Mouse (Mus musculus) heart, adult 2 months (tissue): ENCODE data around the gene Limch1. TPM values are rescaled to one million over a fixed set of nuclear protein-coding genes. Genes with fewer than 3 reads are reported as not detected.

Experiments used
- DNase-seq, 2 experiments: peaks; one replicate each; pipeline ENCODE4 v3.0.0; 2021
- H3K27ac ChIP-seq: fragments of 200-600 bp; 2 replicates; pipeline ENCODE4 v1.8.1; 2022
- H3K27me3 ChIP-seq: fragments of 200-500 bp; 2 replicates; pipeline ENCODE4 v1.6.1; 2012; ENCODE audit warnings: mild to moderate bottlenecking, low read length, inconsistent platforms, mixed read lengths; ENCODE audit not compliant: control insufficient read depth, insufficient read depth
- H3K36me3 ChIP-seq: fragments of 200-500 bp; 2 replicates; pipeline ENCODE4 v1.6.1; 2012; ENCODE audit warnings: low read length, inconsistent platforms; ENCODE audit not compliant: control insufficient read depth, insufficient read depth
- H3K4me1 ChIP-seq: fragments of 200-500 bp; 2 replicates; pipeline ENCODE4 v1.6.1; 2011; ENCODE audit warnings: low read length; ENCODE audit not compliant: control insufficient read depth, insufficient read depth
- H3K4me3 ChIP-seq: fragments of 200-600 bp; 2 replicates; pipeline ENCODE4 v1.8.1; 2022
- H3K79me2 ChIP-seq: fragments of 200-500 bp; replicated peaks from 2 replicates; pipeline ENCODE4 v1.6.1; 2012; ENCODE audit warnings: mild to moderate bottlenecking, inconsistent platforms, low read length, moderate library complexity, mixed read lengths; ENCODE audit not compliant: control insufficient read depth, insufficient read depth
- H3K9ac ChIP-seq: fragments of 200-500 bp; 2 replicates; pipeline ENCODE4 v1.6.1; 2012; ENCODE audit warnings: low read depth, mild to moderate bottlenecking, control low read depth, inconsistent platforms, low read length, mixed read lengths
- CTCF ChIP-seq: fragments of 200-600 bp; IDR thresholded peaks from 2 replicates; pipeline ENCODE4 v1.8.1; 2022; ENCODE audit warnings: antibody characterized with exemption, mild to moderate bottlenecking, moderate library complexity
- EP300 ChIP-seq: fragments of 200-500 bp; IDR thresholded peaks from 2 replicates; pipeline ENCODE4 v1.6.1; 2011; ENCODE audit warnings: low read depth, low read length, control low read depth; ENCODE audit not compliant: insufficient read depth
- POLR2A ChIP-seq: fragments of 200-500 bp; IDR thresholded peaks from 2 replicates; pipeline ENCODE4 v1.6.1; 2011; ENCODE audit warnings: mild to moderate bottlenecking, low read depth, low read length, control low read depth; ENCODE audit not compliant: insufficient read depth
- WGBS: fragments of 180-500 bp; shearing (Covaris S2); methylation state at CpG from one replicate; pipeline ENCODE4 v1.1.7; 2018; 5-methylcytosine and 5-hydroxymethylcytosine counted together
- intact Hi-C: fragments of 180-260 bp; cut with DNase I; formaldehyde crosslinking; loops from one replicate; pipeline ENCODE4 v1.15.1; 2025
- polyA plus RNA-seq: library from polyadenylated mRNA; depleted of rRNA; stranded (reverse); fragments of >200 nt; gene quantifications from 2 replicates; pipeline ENCODE4 v1.2.3, GENCODE M21; 2012
- total RNA-seq, 2 experiments: library from RNA; stranded (reverse); gene quantifications; 2 replicates each; pipeline ENCODE4 v1.2.3; 2021

Gene Limch1
- total and polyA plus RNA-seq, 3 experiments: 60.2 to 277 (median 230) TPM

- Histone ChIP-seq H3K9ac (no peak overlapping the region), H3K79me2 (no peaks in the 10 kb centered on the region; the same call in 1 of the 2 replicates), H3K4me1 (peaks cover 12% of the 10 kb centered on the region), H3K36me3 (peaks cover 41% of the 10 kb centered on the region), H3K27me3 (no peaks in the 10 kb centered on the region), H3K4me3 (no peak overlapping the region), H3K27ac (no peak overlapping the region)
- DNase-seq: no peak
- no peak for TF ChIP-seq POLR2A
- TF ChIP-seq CTCF: no peak
- no peak for TF ChIP-seq EP300
- WGBS: 86% methylated on average over 5 of the region's 5 CpGs
- intact Hi-C loops: loop anchor here (5.0 kb wide), 1 partner anchor 50 kb away; no protein-coding TSS in a partner anchor
Measured at GRCm38 (mm10) chr5:66897584-66897983, 152.0 kb downstream of the Limch1 start.

GRCm38 (mm10) chr5:66898252-66898651 is 152.6 kb downstream of the Limch1 start:
- no peak overlapping the region for H3K27ac ChIP-seq
- WGBS: 86% methylated on average over 1 of the region's 1 CpGs
- H3K27me3 ChIP-seq: no peaks in the 10 kb centered on the region
- H3K4me3 ChIP-seq: no peak overlapping the region
- no peaks in the 10 kb centered on the region; the same call in 1 of the 2 replicates for H3K79me2 ChIP-seq
- no peak overlapping the region for H3K9ac ChIP-seq
- TF ChIP-seq CTCF: no peak
- no peak for TF ChIP-seq POLR2A
- TF ChIP-seq EP300: no peak
- DNase-seq: no peak
- peaks cover 39% of the 10 kb centered on the region for H3K36me3 ChIP-seq
- peaks cover 12% of the 10 kb centered on the region for H3K4me1 ChIP-seq
- intact Hi-C loops: loop anchor here (5.0 kb wide), 1 partner anchor 49 kb away; no protein-coding TSS in a partner anchor

- H3K79me2 ChIP-seq: no peaks in the 10 kb centered on the region; the same call in 1 of the 2 replicates
- no peaks in the 10 kb centered on the region for H3K27me3 ChIP-seq
- H3K9ac ChIP-seq: no peak overlapping the region
- H3K4me1 ChIP-seq: peaks cover 12% of the 10 kb centered on the region
- H3K4me3 ChIP-seq: no peak overlapping the region
- H3K27ac ChIP-seq: no peak overlapping the region
- DNase-seq: no peak
- TF ChIP-seq EP300 (no peak), POLR2A (no peak), CTCF (no peak)
- H3K36me3 ChIP-seq: peaks cover 35% of the 10 kb centered on the region
- intact Hi-C loops: loop anchor here (5.0 kb wide), 1 partner anchor 48 kb away; no protein-coding TSS in a partner anchor
- WGBS: 55% methylated on average over 9 of the region's 9 CpGs
Measured at GRCm38 (mm10) chr5:66898811-66899430, 153.3 kb downstream of the Limch1 start.

- DNase-seq: no peak
- no peaks in the 10 kb centered on the region for H3K27me3 ChIP-seq
- peaks cover 14% of the 10 kb centered on the region for H3K36me3 ChIP-seq
- H3K79me2 ChIP-seq: no peaks in the 10 kb centered on the region; the same call in 1 of the 2 replicates
- H3K4me3 ChIP-seq: no peak overlapping the region
- intact Hi-C loops: loop anchor here (5.0 kb wide), 1 partner anchor 36 kb away; no protein-coding TSS in a partner anchor
- H3K4me1 ChIP-seq: peaks cover 9% of the 10 kb centered on the region
- H3K27ac ChIP-seq: no peak overlapping the region; the same call in 1 of the 2 replicates
- TF ChIP-seq CTCF (no peak), EP300 (no peak), POLR2A (no peak)
- H3K9ac ChIP-seq: no peak overlapping the region
- 94% methylated on average over 4 of the region's 4 CpGs for WGBS
Measured at GRCm38 (mm10) chr5:66901116-66901515, 155.5 kb downstream of the Limch1 start.

- no peak overlapping the region for H3K4me3 ChIP-seq
- intact Hi-C loops: loop anchor here (5.0 kb wide), 1 partner anchor 32 kb away; no protein-coding TSS in a partner anchor
- H3K4me1 ChIP-seq: peaks cover 5% of the 10 kb centered on the region
- DNase-seq: no peak
- no peaks in the 10 kb centered on the region for H3K36me3 ChIP-seq
- 50% methylated on average over 6 of the region's 6 CpGs for WGBS
- TF ChIP-seq EP300 (no peak), POLR2A (no peak)
- no peaks in the 10 kb centered on the region for H3K27me3 ChIP-seq
- H3K27ac ChIP-seq: no peak overlapping the region
- H3K79me2 ChIP-seq: no peaks in the 10 kb centered on the region
- H3K9ac ChIP-seq: no peak overlapping the region
Measured at GRCm38 (mm10) chr5:66904835-66905234, 159.2 kb downstream of the Limch1 start.

GRCm38 (mm10) chr5:66908883-66909282 is 163.3 kb downstream of the Limch1 start:
- Histone ChIP-seq H3K4me1 (peaks cover 7% of the 10 kb centered on the region), H3K79me2 (0 out of 2 replicates have a peak, but pooled peaks cover 2% of the 10 kb centered on the region), H3K27ac (no peak overlapping the region), H3K9ac (no peak overlapping the region), H3K36me3 (no peaks in the 10 kb centered on the region), H3K4me3 (no peak overlapping the region), H3K27me3 (no peaks in the 10 kb centered on the region)
- no peak for DNase-seq
- TF ChIP-seq CTCF (no peak), POLR2A (no peak), EP300 (no peak)
- 80% methylated on average over 9 of the region's 9 CpGs for WGBS
- intact Hi-C loops: no loop called here
